Mouse (Mus musculus) v-Abl transformed pro-B cells (cell line): ENCODE results near the gene Hnf1b.

ENCODE experiments used
- in situ Hi-C, 2 experiments: fragments of 400-800 bp; cut with MboI; formaldehyde crosslinking; loops; one replicate each; pipeline ENCODE4 v1.15.1; 2025; ENCODE audit not compliant: unreplicated experiment in 2 of 2

The Hnf1b gene

GRCm38 (mm10) chr11:83849529-83850335, at the start of gene Hnf1b:
TSS of gene Hnf1b (plus strand) at chr11:83850063.
- in situ Hi-C loops, result no loop called here

DNA sequence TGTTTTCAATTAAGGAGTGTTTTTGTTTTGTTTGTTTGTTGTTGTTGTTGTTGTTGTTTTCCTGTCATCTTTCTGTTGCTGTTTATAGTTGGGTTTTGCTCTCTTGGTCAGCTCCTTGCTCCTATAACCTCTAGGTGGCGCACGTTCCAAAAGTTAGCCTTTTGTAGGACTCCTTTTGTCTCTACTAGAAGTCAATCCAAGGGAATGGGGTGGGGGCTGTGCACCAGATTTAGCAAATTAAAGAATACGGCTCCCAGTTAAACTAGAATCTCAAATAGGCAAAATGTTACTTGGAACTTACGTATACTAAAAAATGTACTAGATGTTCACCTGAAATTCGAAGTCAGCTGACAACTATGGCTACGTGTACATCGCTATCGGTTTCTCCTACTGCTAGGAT, 47.7 kb upstream of the Hnf1b start:
- in situ Hi-C loops, result loop anchor here (10.0 kb wide), 3 partner anchors 223 to 1013 kb away; partner anchors contain the start of gene Mrm1 (in 1 of the 2)

DNA sequence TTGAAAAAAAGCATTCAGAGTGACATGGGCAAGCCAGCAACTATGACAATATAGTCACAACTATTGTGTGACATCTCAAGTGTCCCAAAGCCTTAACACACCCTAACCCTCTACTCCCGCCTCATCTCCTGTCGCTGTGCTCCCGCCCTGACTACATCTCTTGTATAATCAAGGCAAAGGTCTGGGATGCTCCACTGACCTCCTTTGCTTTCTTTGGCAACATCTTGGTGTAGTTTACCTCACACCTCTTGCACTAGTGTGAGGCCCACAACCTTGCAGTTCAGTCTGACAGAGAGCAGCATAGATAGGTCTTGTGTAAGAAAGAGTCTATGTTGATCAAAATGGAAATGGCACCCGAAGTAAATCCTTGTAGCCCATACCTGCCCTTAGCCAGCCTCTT, 47.3 kb upstream of the Hnf1b start:
- in situ Hi-C loops, result loop anchor here (10.0 kb wide), 3 partner anchors 222 to 1012 kb away; partner anchors contain the start of gene Mrm1 (in 1 of the 2)

DNA sequence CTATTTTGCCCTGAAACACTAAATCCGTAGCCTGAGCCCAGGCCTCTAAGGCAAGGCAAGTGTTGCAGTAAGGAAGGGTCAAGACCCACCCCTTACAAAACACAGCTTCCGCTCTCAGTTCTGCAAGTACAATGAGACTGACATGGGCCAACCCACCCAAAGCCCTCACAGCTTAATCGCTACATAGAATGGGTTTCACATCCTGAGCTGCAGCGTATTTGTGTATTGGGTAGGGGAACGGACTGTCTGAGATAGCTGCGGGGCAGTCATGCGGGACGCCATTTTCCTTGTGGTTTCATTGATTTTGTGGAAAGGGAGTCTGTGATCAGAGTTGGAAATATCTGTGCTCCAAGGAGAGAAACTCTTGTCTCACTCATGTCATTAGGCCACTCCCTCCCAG, 39.4 kb upstream of the Hnf1b start:
- in situ Hi-C loops, result no loop called here

GRCm38 (mm10) chr11:83815191-83815590, 34.7 kb upstream of the Hnf1b start:
- in situ Hi-C loops, result loop anchor here (5.0 kb wide), 1 partner anchor 112 kb away; no protein-coding TSS in a partner anchor

GRCm38 (mm10) chr11:83815628-83816027, 34.2 kb upstream of the Hnf1b start:
- in situ Hi-C loops, result loop anchor here (5.0 kb wide), 1 partner anchor 112 kb away; no protein-coding TSS in a partner anchor

DNA sequence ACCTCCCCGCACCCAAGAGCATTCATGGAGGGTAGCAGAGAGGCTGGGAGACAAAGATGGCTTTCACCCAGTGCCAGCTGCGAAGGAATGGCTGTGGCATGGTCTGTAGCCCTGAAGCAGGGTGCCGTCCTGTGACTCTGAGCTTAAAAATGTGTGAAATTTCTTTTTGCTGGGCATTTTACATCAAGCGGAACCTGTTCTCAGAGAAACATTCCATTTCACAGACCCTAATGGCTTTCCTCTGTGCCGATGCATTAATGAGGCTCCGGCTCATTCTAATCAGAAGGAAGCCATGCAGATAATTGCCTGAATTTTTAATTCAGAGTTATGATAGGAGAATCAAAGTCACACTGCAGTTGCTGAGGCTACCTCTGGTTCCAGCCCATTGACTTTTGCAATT, 32.8 kb upstream of the Hnf1b start:
- in situ Hi-C loops, result loop anchor here (5.0 kb wide), 1 partner anchor 110 kb away; no protein-coding TSS in a partner anchor

DNA sequence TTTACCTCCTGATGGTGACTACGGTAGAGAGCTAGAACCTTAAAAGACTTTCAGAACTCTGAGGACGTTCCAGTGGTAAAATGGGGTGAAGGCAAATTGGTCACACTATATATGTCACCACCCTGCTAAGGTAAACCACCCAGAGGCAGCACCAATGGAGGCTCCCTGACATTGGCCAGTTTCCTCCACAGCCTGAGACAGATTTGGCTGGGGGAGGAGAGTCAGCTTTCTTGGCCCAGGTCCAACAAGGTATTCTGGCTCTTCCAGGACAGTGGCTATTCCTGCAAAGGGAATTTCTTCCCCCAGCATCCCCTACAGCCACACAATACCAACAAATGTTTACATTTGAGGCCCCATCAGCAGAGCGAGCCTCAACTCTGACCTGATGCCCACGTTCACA, 31.9 kb upstream of the Hnf1b start:
- in situ Hi-C loops, result loop anchor here (5.0 kb wide), 1 partner anchor 109 kb away; no protein-coding TSS in a partner anchor

DNA sequence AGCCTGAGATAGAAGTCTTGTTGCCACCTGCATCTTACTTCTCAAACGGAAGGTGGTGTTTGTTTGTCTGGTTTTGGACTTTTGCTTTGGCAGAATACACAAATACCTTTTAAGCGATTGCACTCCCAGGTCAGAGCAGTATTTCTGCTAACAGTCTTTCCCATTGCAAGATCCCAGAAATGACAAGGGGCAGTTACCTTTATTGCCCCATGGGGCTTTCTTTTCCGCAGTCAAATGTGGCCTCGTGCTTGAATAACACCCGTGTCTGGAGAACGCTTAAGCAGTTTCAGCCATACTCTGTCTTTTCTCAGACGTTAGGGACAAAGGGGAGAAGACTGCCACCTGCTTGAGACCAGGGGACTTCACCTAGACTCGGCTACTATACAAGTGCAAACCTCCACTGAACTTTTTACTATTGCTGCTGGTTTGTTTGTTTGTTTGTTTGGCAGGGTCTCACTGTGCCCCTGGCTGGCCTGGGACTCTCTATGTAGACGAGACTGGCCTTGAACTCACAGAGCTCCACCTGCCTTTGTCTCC, 31.2 kb upstream of the Hnf1b start:
- in situ Hi-C loops, result loop anchor here (5.0 kb wide), 1 partner anchor 109 kb away; no protein-coding TSS in a partner anchor

- in situ Hi-C loops, result loop anchor here (5.0 kb wide), 1 partner anchor 107 kb away; no protein-coding TSS in a partner anchor
These were observed 29.9 kb upstream of the Hnf1b start for GRCm38 (mm10) chr11:83819806-83820483.

DNA sequence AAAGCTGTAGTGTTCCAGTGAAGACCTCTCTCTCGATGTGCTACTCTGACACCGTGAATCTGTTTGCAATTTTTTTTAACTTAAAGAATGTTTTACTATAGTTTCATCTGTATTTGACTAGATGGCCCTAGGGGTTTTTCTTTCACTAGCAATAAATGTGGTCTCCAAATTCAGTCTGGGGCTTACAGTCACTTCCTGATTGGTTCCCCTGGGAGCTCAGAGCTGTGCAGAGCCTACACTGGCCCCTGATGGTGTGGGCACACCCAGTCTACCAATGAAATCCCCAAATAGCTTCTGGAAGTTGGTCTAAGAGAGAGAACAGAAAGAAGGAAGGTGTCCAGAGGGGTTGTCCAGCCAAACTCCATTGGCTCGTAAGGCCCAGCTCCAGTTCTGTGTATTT, 23.7 kb upstream of the Hnf1b start:
- in situ Hi-C loops, result no loop called here

DNA sequence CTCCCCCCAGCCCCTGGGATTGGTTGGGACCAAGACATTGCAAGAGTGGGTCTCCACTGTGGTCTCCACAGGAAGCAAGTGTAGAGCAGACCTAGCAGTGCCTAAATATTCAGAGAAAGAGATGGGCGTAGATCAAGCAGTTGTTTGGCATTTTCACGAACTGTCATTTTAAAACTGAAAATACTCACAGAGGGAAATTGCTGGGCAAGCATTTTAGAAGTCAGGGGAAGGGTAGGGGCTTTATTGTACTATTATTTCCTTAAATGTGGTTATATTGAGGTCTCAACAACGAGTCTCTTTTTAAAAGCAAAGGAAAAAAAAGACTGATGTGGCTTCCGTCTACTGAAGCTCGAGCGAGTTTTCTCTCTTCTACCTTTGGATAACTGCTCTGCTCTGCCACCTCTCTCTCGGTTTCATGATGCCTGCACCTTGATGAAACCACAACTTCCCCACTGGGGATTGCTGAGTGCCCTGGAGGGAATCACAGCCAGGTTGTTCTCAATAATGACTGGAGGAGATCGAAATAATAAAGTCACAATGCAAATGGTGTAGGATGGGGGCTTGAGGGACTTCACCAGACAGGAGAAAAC, 21.2 kb upstream of the Hnf1b start:
- in situ Hi-C loops, result no loop called here

DNA sequence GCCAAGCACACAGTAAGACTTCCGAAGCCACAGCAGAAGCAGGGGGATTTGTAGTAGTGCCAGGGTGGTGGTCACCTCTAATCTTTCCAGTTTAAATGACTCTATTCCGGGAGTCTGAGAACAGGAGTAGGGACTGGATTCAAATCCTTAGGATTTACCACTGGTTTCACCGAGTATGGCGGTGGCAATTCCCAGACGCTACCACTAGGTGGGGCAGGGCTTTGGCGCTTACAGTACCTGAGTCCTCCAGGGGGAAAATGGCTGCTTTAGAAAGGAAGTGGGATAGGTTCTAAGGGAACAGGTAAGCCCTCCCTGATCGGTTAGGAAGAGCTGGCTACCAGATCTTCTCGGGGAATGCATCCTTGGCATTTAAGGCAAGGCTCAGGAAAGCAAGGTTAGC, 17.5 kb upstream of the Hnf1b start:
- in situ Hi-C loops, result no loop called here

DNA sequence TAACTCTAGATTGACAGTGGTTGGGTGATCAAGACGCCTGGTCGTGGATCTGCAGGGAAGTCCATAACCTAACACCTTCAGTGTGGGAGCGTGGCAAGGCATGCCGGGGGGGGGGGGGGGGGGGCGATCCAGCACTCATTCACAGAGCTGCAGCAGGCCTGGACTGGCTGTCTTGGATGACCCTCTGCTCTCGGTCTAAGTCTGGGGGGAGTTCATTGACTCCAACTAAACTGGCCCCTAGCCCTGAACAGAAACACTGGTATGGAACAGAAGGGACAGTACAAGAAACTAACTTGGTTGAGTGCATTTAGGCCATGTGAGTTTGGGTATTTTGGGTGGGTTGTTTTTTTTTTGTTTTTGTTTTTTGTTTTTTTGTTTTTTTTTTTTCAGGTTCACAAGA, 16.3 kb upstream of the Hnf1b start:
- in situ Hi-C loops, result no loop called here

- in situ Hi-C loops, result no loop called here
These were observed 15.8 kb upstream of the Hnf1b start for GRCm38 (mm10) chr11:83833959-83834496.

- in situ Hi-C loops, result no loop called here
These were observed 10.4 kb upstream of the Hnf1b start for GRCm38 (mm10) chr11:83839451-83839850.

DNA sequence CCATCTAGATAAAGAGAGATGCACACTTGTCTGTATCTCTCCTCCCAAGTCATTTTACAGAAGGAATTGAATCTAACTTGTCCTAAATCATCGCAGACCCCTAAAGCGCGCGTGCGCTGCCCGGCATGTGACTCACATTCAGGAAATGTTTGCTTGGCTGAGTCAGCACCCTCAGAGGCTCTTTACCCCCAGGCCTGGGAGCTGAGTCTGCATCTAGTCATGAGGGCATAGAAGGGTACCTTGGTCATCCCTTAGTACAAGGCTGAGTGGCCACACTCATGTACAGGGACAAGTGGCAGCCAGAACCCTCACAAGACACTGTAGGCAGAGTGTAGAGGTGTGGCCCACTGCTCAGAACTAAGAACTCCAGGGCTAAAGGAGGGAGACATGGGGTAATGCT, 6.3 kb upstream of the Hnf1b start:
- in situ Hi-C loops, result no loop called here

GRCm38 (mm10) chr11:83850586-83851272, 866 bp downstream of the Hnf1b start:
- in situ Hi-C loops, result no loop called here

GRCm38 (mm10) chr11:83851273-83852015, 1.6 kb downstream of the Hnf1b start:
- in situ Hi-C loops, result no loop called here
